Mouse (Mus musculus) olfactory bulb, adult 2 months (tissue): Measurements from ENCODE around the gene Ttc3.
"Not testable (repeated sequence)": the region's sequence is repeated elsewhere in the genome, so short reads cannot be mapped to it uniquely, and the experiment has no call there.

ENCODE experiments used
- CTCF ChIP-seq: fragments of 200-500 bp; IDR thresholded peaks from 2 replicates; pipeline ENCODE4 v1.5.1; 2012; ENCODE audit warnings: low read depth, mild to moderate bottlenecking, low read length, moderate library complexity; ENCODE audit not compliant: insufficient read depth
- POLR2A ChIP-seq: fragments of 200-500 bp; IDR thresholded peaks from 2 replicates; pipeline ENCODE4 v1.6.1; 2012; ENCODE audit warnings: mild to moderate bottlenecking, low read depth, low read length, moderate library complexity; ENCODE audit not compliant: insufficient read depth

GRCm38 (mm10) chr16:94466317-94466716 is 95.9 kb downstream of the Ttc3 start:
- not testable (repeated sequence) for TF ChIP-seq CTCF, POLR2A
